ENCODE assay signal across 28 mouse cellular contexts in the genomic region with DNA sequence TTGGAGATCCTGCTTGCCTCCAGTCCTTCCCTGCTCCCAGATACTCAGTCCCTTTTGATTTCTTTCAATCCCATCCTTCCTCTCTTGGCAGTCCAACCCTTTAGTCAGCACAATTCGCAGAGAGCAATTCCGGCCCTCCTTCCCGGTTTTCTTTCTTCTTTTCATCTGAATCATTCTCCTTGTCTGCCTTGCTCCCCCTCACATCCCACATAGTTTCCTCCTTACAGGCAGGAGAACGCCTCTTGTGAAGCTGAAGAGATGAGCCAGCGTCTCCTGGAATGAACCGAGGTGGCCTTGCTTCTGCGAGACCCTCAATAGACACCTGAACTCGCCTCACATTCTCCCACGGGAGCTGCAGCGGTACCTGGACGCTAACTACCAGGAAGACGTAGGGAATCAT. TPM values are rescaled to one million over a fixed set of nuclear protein-coding genes. Genes with fewer than 3 reads are reported as not detected.
A peak's percentile ranks its signal among the peaks of the same experiment; 100 is the strongest.
DNase-seq lines count a peak whose midpoint lies in the region; ATAC-seq lines count a peak whose summit lies in the region.
"Had no signal": no experiment of that assay in that cellular context is flagged by ENCODE, and none has a peak within 500 bp of the region (broad histone marks: within the 10 kb centered on the region; RNA-seq: fewer than 3 reads in every experiment).

No protein-coding gene starts in this region.

- peak; percentile 91 for ATAC-seq in frontal cortex, adult (ENCODE audit: low TSS enrichment)
- no peak for ATAC-seq in erythroid progenitor cell, adult 5-6 weeks (replicated peaks; ENCODE audit: low FRiP score, poor library complexity, severe bottlenecking)
- ATAC-seq in erythroblast, adult 5-6 weeks (replicated peaks; ENCODE audit: low FRiP score, poor library complexity, severe bottlenecking) = no peak
- ATAC-seq: forebrain, embryonic 15.5 days; hindbrain, postnatal 0 days; intestine, embryonic 15.5 days; lung, postnatal 0 days; midbrain, embryonic 13.5 days had no signal

- peak; percentile 80 for DNase-seq in right cerebral cortex, adult 18-20 months
- no peak for DNase-seq in right cerebral cortex, postnatal 14 days
- DNase-seq in left cerebral cortex, postnatal 14 days (ENCODE audit: low spot score in 2 of 2) = peak; percentile 51 to 52
- DNase-seq in right cerebral cortex, postnatal 36 days (ENCODE audit: low spot score in 2 of 2) = peak; percentile 27 to 68
- DNase-seq: adrenal gland, postnatal 36 days; B cell, adult 2 months; cerebellum, adult 2 months; cerebellum, postnatal 14 days; gastrocnemius, postnatal 14 days; kidney, adult 8-10 months; kidney, postnatal 4 days; liver, embryonic 13.5 days; lung, adult 18-20 months; lung, postnatal 4 days; retina, postnatal 1 day; thymus, postnatal 4 days had no signal

- intact Hi-C loops in left cerebral cortex, postnatal 14 days (cut with DNase I) = loop anchor here (5.0 kb wide), 1 partner anchor 76 kb away; no protein-coding TSS in a partner anchor

RNA-seq across cellular contexts. Expression of a gene that starts 16.9 kb away (rescaled TPM):
- 100 to 1,000 TPM; 133 to 138 TPM for total RNA-seq in left cerebral cortex, postnatal 14 days (2021)
- total RNA-seq in erythroid progenitor cell, adult 5-6 weeks (2015; ENCODE audit: low replicate concordance) = 0.72 and 0.84 TPM in 2 replicates
- 0.51 TPM in 1 of 2 replicates, not detected in the other for total RNA-seq in erythroid progenitor cell, adult 5-6 weeks (2017; ENCODE audit: low replicate concordance)
- not detected in 2 replicates for total RNA-seq in erythroblast, adult 5-6 weeks (2015; ENCODE audit: low replicate concordance)
- total RNA-seq in erythroblast, adult 5-6 weeks (2017; ENCODE audit: low replicate concordance) = 0.17 and 0.42 TPM in 2 replicates
- total RNA-seq: monocyte, adult 5-6 weeks had no signal

RNA-seq across cellular contexts. Expression of a gene that starts 44.1 kb away (rescaled TPM):
- total RNA-seq in left cerebral cortex, postnatal 14 days (2021) = not detected
- not detected in 2 replicates for total RNA-seq in erythroid progenitor cell, adult 5-6 weeks (2015; ENCODE audit: low replicate concordance)
- not detected in 2 replicates for total RNA-seq in erythroid progenitor cell, adult 5-6 weeks (2017; ENCODE audit: low replicate concordance)
- total RNA-seq in erythroblast, adult 5-6 weeks (2015; ENCODE audit: low replicate concordance) = not detected in 2 replicates
- total RNA-seq in erythroblast, adult 5-6 weeks (2017; ENCODE audit: low replicate concordance) = not detected in 2 replicates
- total RNA-seq: adrenal gland, adult 18-20 months; adrenal gland, postnatal 36 days; gastrocnemius, postnatal 14 days; granulocyte monocyte progenitor cell, adult 5-6 weeks; heart, postnatal 25 days; hindbrain, postnatal 0 days; monocyte, adult 5-6 weeks had no signal

Comparison
In these comparisons a context has a peak if more than half of its experiments do, and no peak if none do; other contexts are left out.
1. RNA of a gene that starts 16.9 kb away (total RNA-seq): 133 to 138 TPM in left cerebral cortex, postnatal 14 days; 0.51 to 0.84 TPM in erythroid progenitor cell, adult 5-6 weeks and 0.17 to 0.42 TPM in erythroblast, adult 5-6 weeks; every median in the first group is over 10 times any median in the second.